Mouse (Mus musculus): Measurements from ENCODE around the gene 1600002K03Rik. TPM values are rescaled to one million over a fixed set of nuclear protein-coding genes. Genes with fewer than 3 reads are reported as not detected.
"Not testable (repeated sequence)": the region's sequence is repeated elsewhere in the genome, so short reads cannot be mapped to it uniquely, and the experiment has no call there.

The 1600002K03Rik gene
- polyA plus RNA-seq, 1 experiment from 2014 or later = 10.6 TPM

DNA sequence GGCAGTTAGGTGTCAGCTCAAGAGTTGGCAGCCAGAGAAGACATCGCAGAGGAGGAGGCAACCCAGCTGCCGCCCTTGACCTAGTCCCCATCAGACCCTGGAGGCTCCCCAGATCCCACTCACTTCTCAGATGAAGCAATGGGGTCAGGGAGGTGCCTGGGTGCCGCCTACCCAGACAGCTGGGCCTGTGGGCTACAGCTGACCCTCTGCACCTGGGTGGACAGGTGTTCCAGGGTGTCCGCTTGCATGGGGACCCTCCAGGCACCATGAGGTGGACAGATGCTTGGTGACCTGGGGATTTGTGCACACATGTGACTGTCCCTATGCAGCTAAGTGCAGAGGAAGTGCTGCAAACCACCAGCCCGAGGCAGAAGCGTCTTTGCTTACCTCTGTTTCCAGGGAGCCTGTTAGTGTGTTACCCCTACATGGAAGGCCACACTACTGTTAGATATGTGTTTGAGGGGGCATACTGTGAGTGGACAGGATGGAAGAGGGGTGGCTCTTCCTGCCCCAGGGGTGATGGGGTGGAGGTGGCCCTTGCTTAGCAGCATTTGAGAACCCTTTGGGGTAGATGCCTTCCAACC lies 9.9 kb upstream of the 1600002K03Rik start:
- H3K4me2 ChIP-seq (ENCODE audit: low read length) = no peak overlapping the region
- peaks cover 62% of the 10 kb centered on the region for H3K4me1 ChIP-seq (replicated peaks; ENCODE audit: control insufficient read depth, insufficient read depth, low read length)
- no peak overlapping the region for H3K27ac ChIP-seq (ENCODE audit: low read length)
- H3K9ac ChIP-seq (replicated peaks; ENCODE audit: low read depth, low read length) = no peak overlapping the region
- ATAC-seq = no peak
- H3K27me3 ChIP-seq (replicated peaks; ENCODE audit: control insufficient read depth, insufficient read depth, low read length) = no peaks in the 10 kb centered on the region
- WGBS = 78% methylated on average over 6 of the region's 6 CpGs
- no peak overlapping the region for H3K4me3 ChIP-seq (replicated peaks; ENCODE audit: low read length)
- no peaks in the 10 kb centered on the region for H3K36me3 ChIP-seq (ENCODE audit: control insufficient read depth, insufficient read depth)
- no peaks in the 10 kb centered on the region for H3K9me3 ChIP-seq (ENCODE audit: control insufficient read depth, low read length)

DNA sequence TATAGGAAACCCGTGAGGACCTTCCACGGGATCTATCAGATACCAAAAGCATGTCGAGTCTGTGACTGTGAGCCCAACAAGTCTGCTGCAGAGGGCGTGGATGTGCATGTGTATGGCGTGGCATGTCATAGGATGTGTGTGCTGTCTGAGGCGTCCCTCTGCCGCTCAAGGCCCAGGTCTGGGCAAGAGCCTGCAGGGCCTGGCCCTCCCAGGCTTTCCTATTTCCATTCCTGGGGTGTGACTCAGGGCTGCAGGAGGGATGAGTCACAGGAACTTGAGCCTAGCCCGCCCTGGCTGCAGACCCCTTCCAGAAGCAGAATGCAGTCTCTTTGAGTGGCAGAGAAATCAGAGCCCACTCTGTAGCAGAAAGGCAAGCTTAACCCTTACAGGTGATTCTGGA lies 9.0 kb upstream of the 1600002K03Rik start:
- Histone ChIP-seq H3K9me3 (ENCODE audit: control insufficient read depth, low read length) (no peaks in the 10 kb centered on the region), H3K36me3 (ENCODE audit: control insufficient read depth, insufficient read depth) (no peaks in the 10 kb centered on the region), H3K27ac (ENCODE audit: low read length) (no peak overlapping the region), H3K27me3 (replicated peaks; ENCODE audit: control insufficient read depth, insufficient read depth, low read length) (no peaks in the 10 kb centered on the region), H3K4me3 (replicated peaks; ENCODE audit: low read length) (no peak overlapping the region), H3K9ac (replicated peaks; ENCODE audit: low read depth, low read length) (no peak overlapping the region), H3K4me1 (replicated peaks; ENCODE audit: control insufficient read depth, insufficient read depth, low read length) (peaks cover 55% of the 10 kb centered on the region), H3K4me2 (ENCODE audit: low read length) (no peak overlapping the region)
- 78% methylated on average over 8 of the region's 8 CpGs for WGBS
- no peak for ATAC-seq

DNA sequence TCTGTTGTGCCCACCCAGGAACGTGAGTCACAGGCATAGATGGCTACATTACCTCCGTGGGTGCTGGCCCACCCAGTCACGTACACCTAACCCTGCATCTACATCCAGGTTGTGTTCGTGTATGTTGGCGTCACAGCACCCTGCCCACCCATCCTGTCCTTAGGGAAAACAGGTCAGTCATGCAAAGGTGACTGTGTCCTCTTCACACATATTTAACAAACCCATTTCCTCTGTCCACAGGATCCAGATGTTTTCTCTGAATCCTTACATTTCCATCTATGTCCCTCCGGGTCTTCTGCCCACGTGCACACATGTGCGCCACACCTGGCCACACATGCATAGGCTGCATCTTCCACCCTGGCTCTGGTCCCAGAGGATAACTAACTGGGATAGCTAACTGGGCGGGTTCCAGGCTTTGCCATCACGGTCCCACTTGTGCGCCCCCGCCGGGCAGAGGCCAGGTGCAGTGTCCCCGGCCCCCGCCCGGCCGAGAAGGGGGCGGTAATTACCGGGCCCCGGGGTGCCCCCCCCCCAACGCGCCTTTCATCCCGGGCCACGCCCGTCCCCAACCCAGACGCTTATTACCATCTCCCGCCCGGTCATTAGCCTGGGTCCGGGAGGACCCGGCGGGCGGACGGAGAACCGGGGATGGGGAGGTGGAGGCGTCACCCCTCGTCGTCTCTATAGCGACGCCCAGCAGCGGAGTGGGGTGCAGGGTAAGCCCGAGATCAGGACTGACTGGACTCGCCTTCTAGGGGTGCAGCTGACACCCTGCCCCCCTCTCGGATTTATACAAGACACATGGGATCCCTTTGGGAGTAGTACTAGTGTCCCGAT lies 8.4 kb upstream of the 1600002K03Rik start:
- H3K9ac ChIP-seq (replicated peaks; ENCODE audit: low read depth, low read length) = peak overlapping the region; percentile 69
- H3K9me3 ChIP-seq (ENCODE audit: control insufficient read depth, low read length) = no peaks in the 10 kb centered on the region
- no peak for ATAC-seq
- H3K36me3 ChIP-seq (ENCODE audit: control insufficient read depth, insufficient read depth) = no peaks in the 10 kb centered on the region
- peaks cover 55% of the 10 kb centered on the region for H3K4me1 ChIP-seq (replicated peaks; ENCODE audit: control insufficient read depth, insufficient read depth, low read length)
- H3K27ac ChIP-seq (ENCODE audit: low read length) = peak overlapping the region; percentile 73
- WGBS = 9% methylated on average over 44 of the region's 44 CpGs
- H3K4me2 ChIP-seq (ENCODE audit: low read length) = peak overlapping the region; percentile 94
- peak overlapping the region; percentile 53 for H3K4me3 ChIP-seq (replicated peaks; ENCODE audit: low read length)
- no peaks in the 10 kb centered on the region for H3K27me3 ChIP-seq (replicated peaks; ENCODE audit: control insufficient read depth, insufficient read depth, low read length)

DNA sequence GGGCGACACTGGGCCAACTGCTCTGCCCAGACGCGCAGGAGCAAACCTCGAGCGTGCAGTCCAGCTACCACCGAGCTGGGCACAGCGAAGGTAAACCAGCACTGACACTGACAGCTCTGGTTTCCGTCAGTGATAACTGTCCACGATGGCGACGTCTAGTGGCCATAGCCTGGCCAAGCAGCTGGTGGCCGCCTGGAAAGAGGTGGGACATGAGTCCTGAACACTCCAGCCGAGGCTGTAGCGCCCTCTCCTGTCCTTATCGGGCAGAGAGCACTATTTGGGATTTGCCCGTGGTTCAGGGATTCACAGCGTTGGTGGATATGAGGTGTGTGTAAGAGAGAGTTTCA lies 7.8 kb upstream of the 1600002K03Rik start:
- Histone ChIP-seq H3K36me3 (ENCODE audit: control insufficient read depth, insufficient read depth) (0 out of 2 replicates have a peak, but pooled peaks cover under 1% of the 10 kb centered on the region), H3K9me3 (ENCODE audit: control insufficient read depth, low read length) (no peaks in the 10 kb centered on the region), H3K4me3 (replicated peaks; ENCODE audit: low read length) (peak overlapping the region; percentile 53), H3K4me1 (replicated peaks; ENCODE audit: control insufficient read depth, insufficient read depth, low read length) (peaks cover 58% of the 10 kb centered on the region), H3K4me2 (ENCODE audit: low read length) (peak overlapping the region; percentile 94), H3K27me3 (replicated peaks; ENCODE audit: control insufficient read depth, insufficient read depth, low read length) (no peaks in the 10 kb centered on the region), H3K9ac (replicated peaks; ENCODE audit: low read depth, low read length) (peak overlapping the region; percentile 69), H3K27ac (ENCODE audit: low read length) (peak overlapping the region; percentile 73)
- ATAC-seq = peak; percentile 37
- WGBS = under 1% methylated on average over 17 of the region's 17 CpGs

DNA sequence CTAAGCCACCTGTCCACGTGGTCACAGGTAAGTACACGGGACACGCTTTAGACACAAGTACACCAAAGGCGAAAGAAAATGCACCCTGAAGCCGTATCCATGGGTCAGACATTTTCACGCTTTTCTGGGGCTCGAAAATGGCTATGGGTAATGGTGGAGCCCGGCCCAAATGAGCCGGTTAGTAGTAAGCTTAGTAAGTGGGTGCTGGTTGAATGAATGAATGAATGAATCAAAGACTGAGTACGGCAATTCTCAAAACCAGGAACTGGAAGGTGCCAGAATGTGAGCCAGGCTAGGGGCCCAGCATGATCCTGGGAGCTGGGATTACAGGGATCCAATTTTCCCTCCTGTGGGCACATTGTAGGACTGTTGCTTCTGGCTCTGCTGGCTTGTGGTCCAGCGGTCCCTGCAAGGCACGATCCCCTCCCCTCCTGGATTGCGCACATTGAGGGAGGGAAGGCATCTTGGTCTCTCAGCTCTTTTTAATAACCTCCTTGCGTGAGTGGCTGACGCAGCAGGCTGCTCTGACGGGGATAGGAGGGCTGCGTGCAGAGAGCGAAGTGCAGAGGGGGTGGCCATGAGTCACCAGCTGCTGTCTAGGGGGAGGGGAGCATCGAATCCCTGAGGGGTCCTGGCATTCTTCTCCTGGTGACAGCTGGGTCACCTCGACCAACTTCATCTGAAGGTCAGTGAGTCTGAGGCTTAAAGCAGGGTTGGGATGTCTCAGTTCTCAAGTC lies 7.2 kb upstream of the 1600002K03Rik start, which contains the start of gene Cirbp:
Cirbp (plus strand) TSS at position 594 of the 737 bp plus-strand sequence.
- 14% methylated on average over 20 of the region's 20 CpGs for WGBS
- H3K9ac ChIP-seq (replicated peaks; ENCODE audit: low read depth, low read length) = peak within 1 kb of the TSS; percentile 69
- H3K4me3 ChIP-seq (replicated peaks; ENCODE audit: low read length) = peak within 1 kb of the TSS; percentile 53
- no peaks in the 10 kb centered on the region for H3K9me3 ChIP-seq (ENCODE audit: control insufficient read depth, low read length)
- ATAC-seq = no peak
- peak within 1 kb of the TSS; percentile 94 for H3K4me2 ChIP-seq (ENCODE audit: low read length)
- no peaks in the 10 kb centered on the region for H3K27me3 ChIP-seq (replicated peaks; ENCODE audit: control insufficient read depth, insufficient read depth, low read length)
- H3K36me3 ChIP-seq (ENCODE audit: control insufficient read depth, insufficient read depth) = peaks cover 6% of the 10 kb centered on the region; the same call in 1 of the 2 replicates
- H3K27ac ChIP-seq (ENCODE audit: low read length) = peak within 1 kb of the TSS; percentile 88
- H3K4me1 ChIP-seq (replicated peaks; ENCODE audit: control insufficient read depth, insufficient read depth, low read length) = peaks cover 60% of the 10 kb centered on the region

DNA sequence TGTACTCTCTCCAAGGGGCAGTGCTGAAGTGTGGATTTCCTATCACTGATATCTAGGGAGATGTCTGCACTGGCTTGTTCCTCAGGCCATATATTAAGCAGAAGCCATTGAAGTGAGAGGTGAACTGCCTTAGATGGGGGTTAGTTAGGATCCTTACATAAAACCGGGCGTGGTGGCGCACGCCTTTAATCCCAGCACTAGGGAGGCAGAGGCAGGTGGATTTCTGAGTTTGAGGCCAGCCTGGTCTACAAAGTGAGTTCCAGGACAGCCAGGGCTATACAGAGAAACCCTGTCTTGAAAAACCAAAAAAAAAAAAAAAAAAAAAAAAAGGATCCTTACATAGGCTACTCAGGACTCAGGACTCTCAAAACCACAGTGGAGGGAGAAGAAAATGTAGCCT lies 6.6 kb upstream of the 1600002K03Rik start:
- not testable (repeated sequence) for ATAC-seq; H3K4me3 ChIP-seq (replicated peaks; ENCODE audit: low read length); H3K9me3 ChIP-seq (ENCODE audit: control insufficient read depth, low read length); H3K27me3 ChIP-seq (replicated peaks; ENCODE audit: control insufficient read depth, insufficient read depth, low read length)
- Histone ChIP-seq H3K9ac (replicated peaks; ENCODE audit: low read depth, low read length) (peak overlapping the region; percentile 69; the same call in 1 of the 2 replicates), H3K36me3 (ENCODE audit: control insufficient read depth, insufficient read depth) (peaks cover 12% of the 10 kb centered on the region), H3K4me2 (ENCODE audit: low read length) (peak overlapping the region; percentile 94), H3K4me1 (replicated peaks; ENCODE audit: control insufficient read depth, insufficient read depth, low read length) (peaks cover 56% of the 10 kb centered on the region), H3K27ac (ENCODE audit: low read length) (peak overlapping the region; percentile 73)
- 88% methylated on average over 4 of the region's 4 CpGs for WGBS

DNA sequence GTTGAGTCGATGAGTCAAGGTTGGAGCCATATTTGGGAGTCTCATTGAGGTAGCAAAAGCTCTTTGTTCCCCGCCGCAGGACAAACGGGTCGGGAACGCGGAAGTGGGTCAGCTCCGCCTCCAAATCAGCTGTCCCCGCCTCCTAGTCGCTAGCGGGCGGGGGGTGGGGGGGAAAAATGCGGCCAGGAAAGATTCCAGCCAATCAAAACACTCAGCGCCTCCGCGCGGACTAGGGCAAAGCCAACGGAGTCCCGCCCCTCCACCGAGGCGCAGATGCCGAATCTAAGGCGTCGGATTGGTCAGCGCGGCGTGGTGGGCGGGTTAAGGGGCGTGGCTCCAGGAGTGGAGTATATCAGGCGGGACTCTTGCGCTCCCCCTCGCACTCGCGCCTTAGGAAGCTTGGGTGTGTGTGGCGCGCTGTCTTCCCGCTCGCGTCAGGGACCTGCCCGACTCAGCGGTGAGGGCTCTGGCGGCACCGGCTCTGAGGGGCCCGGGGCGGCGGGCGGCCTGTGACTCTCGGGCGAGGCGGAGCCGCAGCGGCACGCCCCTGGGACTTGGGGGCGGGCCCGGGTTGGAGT lies 5.2 kb upstream of the 1600002K03Rik start:
- Histone ChIP-seq H3K4me1 (replicated peaks; ENCODE audit: control insufficient read depth, insufficient read depth, low read length) (peaks cover 65% of the 10 kb centered on the region), H3K36me3 (ENCODE audit: control insufficient read depth, insufficient read depth) (peaks cover 18% of the 10 kb centered on the region), H3K9me3 (ENCODE audit: control insufficient read depth, low read length) (no peaks in the 10 kb centered on the region), H3K4me2 (ENCODE audit: low read length) (peak overlapping the region; percentile 67), H3K4me3 (replicated peaks; ENCODE audit: low read length) (peak overlapping the region; percentile 63), H3K27me3 (replicated peaks; ENCODE audit: control insufficient read depth, insufficient read depth, low read length) (no peaks in the 10 kb centered on the region), H3K27ac (ENCODE audit: low read length) (peak overlapping the region; percentile 96), H3K9ac (replicated peaks; ENCODE audit: low read depth, low read length) (peak overlapping the region; percentile 95)
- peak; percentile 90 for ATAC-seq
- under 1% methylated on average over 50 of the region's 55 CpGs for WGBS

DNA sequence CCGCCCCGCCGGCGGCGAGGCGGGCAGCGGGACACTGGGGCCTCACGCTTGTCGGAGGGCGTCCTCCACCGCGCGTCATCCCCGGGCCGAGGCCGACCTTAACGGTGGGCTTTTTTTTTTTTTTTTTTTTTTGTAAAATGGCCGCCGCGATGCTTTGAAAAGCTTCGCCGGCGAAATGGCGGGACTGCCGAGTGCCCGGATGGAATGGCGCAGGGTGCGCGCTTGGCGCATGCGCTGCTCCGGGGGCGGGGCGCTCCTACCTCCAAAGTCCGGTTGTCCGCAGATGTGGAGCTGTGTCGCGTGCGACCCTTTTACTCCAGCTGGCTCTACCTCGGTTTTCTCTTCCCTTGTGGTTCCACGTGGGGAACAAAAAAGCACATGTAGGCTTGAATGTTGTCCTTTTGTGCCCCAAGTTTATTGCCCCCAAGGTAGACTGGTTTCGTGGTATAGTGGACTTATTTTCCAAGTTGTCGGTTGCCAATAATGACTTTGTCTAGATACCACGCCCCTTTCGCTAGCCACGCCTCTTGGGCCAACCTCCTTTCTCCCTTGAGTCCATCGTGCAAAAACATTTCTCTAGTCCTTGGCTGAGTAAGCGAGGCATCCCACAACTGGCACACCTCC lies 4.6 kb upstream of the 1600002K03Rik start:
- Histone ChIP-seq H3K36me3 (ENCODE audit: control insufficient read depth, insufficient read depth) (peaks cover 18% of the 10 kb centered on the region), H3K9me3 (ENCODE audit: control insufficient read depth, low read length) (no peaks in the 10 kb centered on the region), H3K9ac (replicated peaks; ENCODE audit: low read depth, low read length) (peak overlapping the region; percentile 95), H3K27ac (ENCODE audit: low read length) (peak overlapping the region; percentile 96), H3K27me3 (replicated peaks; ENCODE audit: control insufficient read depth, insufficient read depth, low read length) (no peaks in the 10 kb centered on the region), H3K4me3 (replicated peaks; ENCODE audit: low read length) (peak overlapping the region; percentile 63), H3K4me1 (replicated peaks; ENCODE audit: control insufficient read depth, insufficient read depth, low read length) (peaks cover 67% of the 10 kb centered on the region), H3K4me2 (ENCODE audit: low read length) (peak overlapping the region; percentile 67)
- ATAC-seq = peak; percentile 15
- WGBS = under 1% methylated on average over 48 of the region's 48 CpGs

All from forebrain, embryonic 16.5 days (tissue).